Mouse (Mus musculus) liver, postnatal 0 days (tissue): ENCODE measurements around the gene Shld1.

ENCODE experiments used
- CTCF ChIP-seq: sonication (generic); IDR thresholded peaks from 2 replicates; pipeline ENCODE4 v1.5.1; 2016; ENCODE audit warnings: antibody characterized with exemption, low read depth
- EP300 ChIP-seq: IDR thresholded peaks from 2 replicates; pipeline ENCODE4 v1.6.1; 2016; ENCODE audit warnings: antibody characterized with exemption, low read depth, mild to moderate bottlenecking

DNA sequence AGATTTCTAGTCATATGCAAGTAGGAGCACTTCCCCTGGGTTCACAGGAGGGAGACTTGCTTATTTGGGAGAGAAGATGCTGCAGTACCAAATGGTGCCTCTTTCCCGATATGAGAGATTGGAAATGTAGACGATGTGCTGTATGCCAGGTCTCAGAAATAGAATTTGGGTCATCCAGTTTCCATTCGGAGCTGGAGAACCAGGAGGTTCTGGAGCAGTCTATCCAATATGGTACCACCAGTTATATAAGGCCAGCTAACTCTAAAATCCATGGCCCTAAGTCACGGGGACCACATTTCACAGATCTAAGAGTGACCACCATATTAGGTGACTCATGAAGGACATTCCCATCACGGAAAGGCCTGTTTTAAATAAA is 30.8 kb downstream of the Shld1 start:
- TF ChIP-seq EP300 (no peak), CTCF (no peak)
